In the genomic region with DNA sequence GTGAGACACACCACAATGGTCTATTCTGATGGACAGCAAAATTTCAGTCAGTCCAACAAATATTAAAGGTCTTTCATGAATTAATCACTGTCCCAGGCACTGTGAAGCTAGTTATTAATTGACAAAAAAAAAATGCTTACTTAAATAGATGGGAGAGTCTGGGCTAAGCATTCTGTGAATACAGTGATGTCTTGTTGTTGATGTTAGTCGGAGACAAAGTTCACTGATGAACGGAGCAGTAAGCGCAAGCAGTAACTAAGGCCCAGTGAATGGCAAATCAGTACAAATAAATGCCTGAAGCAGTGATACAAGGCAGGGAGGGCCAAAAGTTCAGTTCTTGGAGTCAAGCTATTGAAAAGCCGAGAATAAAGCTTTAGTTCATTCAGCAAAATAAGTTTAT, we compare ENCODE assay signal across 21 mouse cellular contexts. TPM values are rescaled to one million over a fixed set of nuclear protein-coding genes. Genes with fewer than 3 reads are reported as not detected.
DNase-seq lines count a peak whose midpoint lies in the region; ATAC-seq and TF ChIP-seq lines count a peak whose summit lies in the region.
"Had no signal": no experiment of that assay in that cellular context is flagged by ENCODE, and none has a peak within 500 bp of the region (broad histone marks: within the 10 kb centered on the region; RNA-seq: fewer than 3 reads in every experiment).

No protein-coding gene starts in this region.

- no peak for TF ChIP-seq POLR2A in kidney, adult 2 months (IDR thresholded peaks at IDR 0.05; ENCODE audit: low read depth, low read length)
- TF ChIP-seq POLR2A in liver, adult 2 months (IDR thresholded peaks at IDR 0.05; ENCODE audit: extremely low read depth, insufficient read depth, low read length): no peak

- DNase-seq in hindbrain, embryonic 10.5 days (ENCODE audit: low spot score): no peak
- no peak for DNase-seq in hindbrain, postnatal 0 days (ENCODE audit: low spot score)
- DNase-seq in kidney, adult 2 months: peak; percentile 67
- no peak for DNase-seq in kidney, adult 18-20 months
- DNase-seq in liver, adult 2 months (ENCODE audit: extremely low read depth, low read depth, low spot score): peak; percentile 93
- no peak for DNase-seq in liver
- DNase-seq: adrenal gland, postnatal 10 days; cerebellum, adult 11 months; cerebellum, adult 8-10 months; cerebellum, postnatal 14 days; embryo, embryonic 11 days; gastrocnemius, postnatal 10 days; heart, adult 18-20 months; heart, postnatal 10 days; heart, postnatal 4 days had no signal

- H3K9me3 ChIP-seq in hindbrain, embryonic 10.5 days: peaks cover 9% of the 10 kb centered on the region; the same call in 1 of the 2 replicates
- no peaks in the 10 kb centered on the region for H3K9me3 ChIP-seq in hindbrain, postnatal 0 days (ENCODE audit: low read length)
- H3K9me3 ChIP-seq: embryonic facial prominence, embryonic 15.5 days; heart, embryonic 10.5 days had no signal

- TF ChIP-seq CTCF in hindbrain, postnatal 0 days (IDR thresholded peaks at IDR 0.05; ENCODE audit: low read depth): no peak
- TF ChIP-seq CTCF in kidney, adult 2 months (conservative IDR thresholded peaks at IDR 0.05; ENCODE audit: insufficient read depth, insufficient read length, low read depth, low read length): no peak
- TF ChIP-seq CTCF in liver, adult 2 months (IDR thresholded peaks at IDR 0.05; ENCODE audit: low read depth, low read length): no peak

- peaks cover 11% of the 10 kb centered on the region; the same call in 1 of the 2 replicates for H3K79me2 ChIP-seq in liver, adult 2 months (ENCODE audit: control insufficient read depth, insufficient read depth, low read length)

- H3K4me3 ChIP-seq in hindbrain, embryonic 10.5 days: no peak overlapping the region
- H3K4me3 ChIP-seq in hindbrain, postnatal 0 days (ENCODE audit: low read length): no peak overlapping the region
- no peak overlapping the region for H3K4me3 ChIP-seq in kidney, adult 2 months (ENCODE audit: insufficient read depth, low read depth, low read length)
- H3K4me3 ChIP-seq in liver, adult 2 months (ENCODE audit: insufficient read depth, low read depth, low read length): no peak overlapping the region
- H3K4me3 ChIP-seq: embryonic facial prominence, embryonic 15.5 days; erythroblast, embryonic 14.5 days; forebrain, embryonic 10.5 days; heart, embryonic 10.5 days had no signal

- H3K4me2 ChIP-seq in hindbrain, postnatal 0 days (ENCODE audit: low read depth, low read length): no peak overlapping the region
- H3K4me2 ChIP-seq: embryonic facial prominence, embryonic 15.5 days had no signal

- no peak for ATAC-seq in hindbrain, postnatal 0 days
- ATAC-seq: forebrain, embryonic 16.5 days had no signal

- peaks cover 53% of the 10 kb centered on the region for H3K36me3 ChIP-seq in hindbrain, embryonic 10.5 days
- H3K36me3 ChIP-seq in hindbrain, postnatal 0 days (ENCODE audit: insufficient read depth, low read length): no peaks in the 10 kb centered on the region
- no peaks in the 10 kb centered on the region for H3K36me3 ChIP-seq in kidney, adult 2 months (ENCODE audit: control insufficient read depth, insufficient read depth, low read length)
- no peaks in the 10 kb centered on the region for H3K36me3 ChIP-seq in liver, adult 2 months (ENCODE audit: control insufficient read depth, insufficient read depth, low read length)
- H3K36me3 ChIP-seq: embryonic facial prominence, embryonic 15.5 days had no signal

- peak overlapping the region; percentile 37 for H3K27ac ChIP-seq in hindbrain, embryonic 10.5 days
- H3K27ac ChIP-seq in hindbrain, postnatal 0 days: no peak overlapping the region
- peak overlapping the region; percentile 95 for H3K27ac ChIP-seq in kidney, adult 2 months (ENCODE audit: insufficient read depth, low read depth, low read length)
- peak overlapping the region; percentile 87 for H3K27ac ChIP-seq in liver, adult 2 months (replicated peaks; ENCODE audit: insufficient read depth, low read depth, low read length)
- H3K27ac ChIP-seq: embryonic facial prominence, embryonic 15.5 days; heart, embryonic 10.5 days had no signal

- H3K4me1 ChIP-seq in hindbrain, embryonic 10.5 days (replicated peaks): peaks cover 19% of the 10 kb centered on the region
- no peaks in the 10 kb centered on the region for H3K4me1 ChIP-seq in hindbrain, postnatal 0 days (ENCODE audit: insufficient read depth, low read length)
- peaks cover 14% of the 10 kb centered on the region; the same call in 1 of the 2 replicates for H3K4me1 ChIP-seq in kidney, adult 2 months (ENCODE audit: control insufficient read depth, insufficient read depth, low read length)
- peaks cover 8% of the 10 kb centered on the region for H3K4me1 ChIP-seq in liver, adult 2 months (ENCODE audit: control insufficient read depth, insufficient read depth, low read length)
- H3K4me1 ChIP-seq: embryonic facial prominence, embryonic 15.5 days; heart, embryonic 10.5 days had no signal

- no peaks in the 10 kb centered on the region for H3K27me3 ChIP-seq in hindbrain, embryonic 10.5 days (ENCODE audit: insufficient read depth, poor library complexity, severe bottlenecking)
- no peaks in the 10 kb centered on the region for H3K27me3 ChIP-seq in hindbrain, postnatal 0 days (ENCODE audit: insufficient read depth, low read length)
- no peaks in the 10 kb centered on the region for H3K27me3 ChIP-seq in kidney, adult 2 months (replicated peaks; ENCODE audit: control insufficient read depth, insufficient read depth, low read length)
- no peaks in the 10 kb centered on the region for H3K27me3 ChIP-seq in liver, adult 2 months (ENCODE audit: control insufficient read depth, insufficient read depth, low read length)
- H3K27me3 ChIP-seq: embryonic facial prominence, embryonic 15.5 days had no signal

- 56% methylated on average over 4 of the region's 4 CpGs for WGBS in hindbrain, embryonic 10.5 days
- 45% methylated on average over 4 of the region's 4 CpGs for WGBS in hindbrain, postnatal 0 days
- whole genome bisulfite sequencing in kidney, adult 2 months: 51% methylated on average over 4 of the region's 4 CpGs
- WGBS in liver, adult 2 months: 19% methylated on average over 4 of the region's 4 CpGs

- H3K9ac ChIP-seq in hindbrain, postnatal 0 days (replicated peaks; ENCODE audit: low read length): no peak overlapping the region
- no peak overlapping the region for H3K9ac ChIP-seq in liver, adult 2 months (ENCODE audit: low read depth, low read length)
- H3K9ac ChIP-seq: embryonic facial prominence, embryonic 15.5 days had no signal

RNA-seq across cellular contexts. Expression of a gene that starts 15.7 kb away (rescaled TPM):
- 26.2 and 28.6 TPM in 2 replicates for polyA plus RNA-seq in hindbrain, embryonic 10.5 days (2016; fragmentation: Nextera tagmentation; extraction: Ambion mirVana)
- 42.1 and 54.4 TPM in 2 replicates for total RNA-seq in hindbrain, postnatal 0 days (2014; rRNA removed)
- polyA plus RNA-seq in hindbrain, postnatal 0 days (2015; fragmentation: Nextera tagmentation; extraction: Ambion mirVana): 29.3 and 31.2 TPM in 2 replicates
- 18.5 and 24.2 TPM in 2 replicates for polyA plus RNA-seq in kidney, adult 2 months (2012; rRNA removed)
- total RNA-seq in liver, adult 2 months (2014; rRNA removed): 40.9 and 47.9 TPM in 2 replicates
- polyA plus RNA-seq in liver, adult 2 months (2012; rRNA removed): 8.1 and 8.6 TPM in 2 replicates
- total RNA-seq: MEL had no signal

Comparison
In these comparisons a context has a peak if more than half of its experiments do, and no peak if none do; other contexts are left out.
1. DNase-seq: peak in kidney, adult 2 months (single experiment) and liver, adult 2 months (single experiment); none in hindbrain, embryonic 10.5 days (single experiment), hindbrain, postnatal 0 days (single experiment), kidney, adult 18-20 months (single experiment) and liver (single experiment).